ENCODE assay signal across 14 mouse cellular contexts in the genomic region with DNA sequence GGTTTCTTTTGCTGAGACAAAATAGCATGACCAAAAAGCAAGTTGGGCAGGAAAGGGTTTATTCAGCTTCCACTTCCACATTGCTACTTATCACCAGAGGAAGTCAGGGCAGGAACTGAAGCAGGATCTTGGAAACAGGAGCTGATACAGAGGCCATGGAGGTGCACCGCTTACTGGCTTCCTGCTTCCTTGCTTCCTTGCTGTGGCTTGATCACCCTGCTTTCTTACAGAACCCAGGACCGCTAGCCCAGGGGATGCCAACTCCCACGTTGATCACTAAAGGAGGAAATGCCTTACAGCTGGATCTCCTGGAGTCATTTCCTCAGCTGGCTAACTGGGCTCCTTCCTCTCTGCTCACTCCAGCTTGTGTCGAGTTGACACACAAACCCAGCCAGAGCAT.
DNase-seq lines count a peak whose midpoint lies in the region; ATAC-seq and TF ChIP-seq lines count a peak whose summit lies in the region.
"Had no signal": no experiment of that assay in that cellular context is flagged by ENCODE, and none has a peak within 500 bp of the region (broad histone marks: within the 10 kb centered on the region; RNA-seq: fewer than 3 reads in every experiment).

No protein-coding gene starts in this region.

- no peak overlapping the region for H3K4me3 ChIP-seq in heart, embryonic 15.5 days
- H3K4me3 ChIP-seq in liver, embryonic 11.5 days (ENCODE audit: low read depth, low read length): no peak overlapping the region
- H3K4me3 ChIP-seq in liver, embryonic 12.5 days: no peak overlapping the region
- no peak overlapping the region for H3K4me3 ChIP-seq in embryonic facial prominence, embryonic 15.5 days (replicated peaks)
- H3K4me3 ChIP-seq in stomach, postnatal 0 days (ENCODE audit: low read depth, low read length): no peak overlapping the region
- H3K4me3 ChIP-seq: heart, embryonic 10.5 days; limb, embryonic 13.5 days; myocyte had no signal

- ATAC-seq in heart, embryonic 15.5 days (replicated peaks; ENCODE audit: insufficient number of reproducible peaks, insufficient read depth, low FRiP score, low read depth): peak; percentile 28; the same call in 1 of the 2 replicates
- 0 out of 2 replicates have a peak, but pooled peaks have one; percentile 29 for ATAC-seq in liver, embryonic 11.5 days (replicated peaks; ENCODE audit: low FRiP score)
- ATAC-seq in liver, embryonic 12.5 days: no peak
- ATAC-seq in embryonic facial prominence, embryonic 15.5 days (ENCODE audit: insufficient number of reproducible peaks, low FRiP score, low TSS enrichment, low read depth): no peak
- no peak for ATAC-seq in stomach, postnatal 0 days (ENCODE audit: low FRiP score, low TSS enrichment)

- H3K27me3 ChIP-seq in heart, embryonic 15.5 days: no peaks in the 10 kb centered on the region
- no peaks in the 10 kb centered on the region for H3K27me3 ChIP-seq in liver, embryonic 11.5 days (replicated peaks; ENCODE audit: control insufficient read depth, insufficient read depth, low read length)
- no peaks in the 10 kb centered on the region for H3K27me3 ChIP-seq in liver, embryonic 12.5 days (replicated peaks)
- no peaks in the 10 kb centered on the region for H3K27me3 ChIP-seq in embryonic facial prominence, embryonic 15.5 days
- no peaks in the 10 kb centered on the region for H3K27me3 ChIP-seq in stomach, postnatal 0 days (ENCODE audit: control insufficient read depth, insufficient read depth, low read length)
- H3K27me3 ChIP-seq: limb, embryonic 13.5 days had no signal

- no peak for TF ChIP-seq CTCF in stomach, postnatal 0 days (IDR thresholded peaks at IDR 0.05; ENCODE audit: low read depth)

- no peak for TF ChIP-seq EP300 in stomach, postnatal 0 days (optimal IDR thresholded peaks at IDR 0.05)

- no peaks in the 10 kb centered on the region for H3K9me3 ChIP-seq in heart, embryonic 15.5 days (replicated peaks)
- H3K9me3 ChIP-seq in liver, embryonic 11.5 days (ENCODE audit: control insufficient read depth, low read length): no peaks in the 10 kb centered on the region
- no peaks in the 10 kb centered on the region for H3K9me3 ChIP-seq in liver, embryonic 12.5 days (replicated peaks)
- H3K9me3 ChIP-seq in embryonic facial prominence, embryonic 15.5 days (replicated peaks): no peaks in the 10 kb centered on the region
- H3K9me3 ChIP-seq in stomach, postnatal 0 days (ENCODE audit: control insufficient read depth, low read length): no peaks in the 10 kb centered on the region
- H3K9me3 ChIP-seq: limb, embryonic 13.5 days had no signal

- WGBS in heart, embryonic 15.5 days: 61% methylated on average over 4 of the region's 4 CpGs
- WGBS in liver, embryonic 11.5 days: 58% methylated on average over 4 of the region's 4 CpGs
- WGBS in liver, embryonic 12.5 days (ENCODE audit: insufficient replicate concordance): 43% methylated on average over 4 of the region's 4 CpGs
- 49% methylated on average over 4 of the region's 4 CpGs for WGBS in embryonic facial prominence, embryonic 15.5 days
- WGBS in stomach, postnatal 0 days: 74% methylated on average over 4 of the region's 4 CpGs

- H3K9ac ChIP-seq in heart, embryonic 15.5 days: no peak overlapping the region
- H3K9ac ChIP-seq in liver, embryonic 11.5 days (ENCODE audit: low read depth, low read length): no peak overlapping the region
- no peak overlapping the region for H3K9ac ChIP-seq in liver, embryonic 12.5 days
- H3K9ac ChIP-seq in embryonic facial prominence, embryonic 15.5 days: no peak overlapping the region
- H3K9ac ChIP-seq in stomach, postnatal 0 days (ENCODE audit: low read length): no peak overlapping the region
- H3K9ac ChIP-seq: limb, embryonic 13.5 days had no signal

- no peaks in the 10 kb centered on the region for H3K36me3 ChIP-seq in heart, embryonic 15.5 days
- H3K36me3 ChIP-seq in liver, embryonic 11.5 days (ENCODE audit: control insufficient read depth, insufficient read depth, low read length): no peaks in the 10 kb centered on the region
- no peaks in the 10 kb centered on the region for H3K36me3 ChIP-seq in liver, embryonic 12.5 days
- H3K36me3 ChIP-seq in embryonic facial prominence, embryonic 15.5 days: peaks cover 8% of the 10 kb centered on the region; the same call in 1 of the 2 replicates
- H3K36me3 ChIP-seq in stomach, postnatal 0 days (ENCODE audit: control insufficient read depth, insufficient read depth, low read length): no peaks in the 10 kb centered on the region

- 0 out of 2 replicates have a peak, but pooled peaks cover 3% of the 10 kb centered on the region for H3K4me1 ChIP-seq in heart, embryonic 15.5 days (replicated peaks)
- H3K4me1 ChIP-seq in liver, embryonic 11.5 days (replicated peaks; ENCODE audit: control insufficient read depth, insufficient read depth, low read length): no peaks in the 10 kb centered on the region
- peaks cover 10% of the 10 kb centered on the region; the same call in 1 of the 2 replicates for H3K4me1 ChIP-seq in liver, embryonic 12.5 days
- peaks cover 22% of the 10 kb centered on the region for H3K4me1 ChIP-seq in embryonic facial prominence, embryonic 15.5 days
- no peaks in the 10 kb centered on the region for H3K4me1 ChIP-seq in stomach, postnatal 0 days (replicated peaks; ENCODE audit: control insufficient read depth, insufficient read depth)

- peak overlapping the region; percentile 33; the same call in 1 of the 2 replicates for H3K27ac ChIP-seq in heart, embryonic 15.5 days
- H3K27ac ChIP-seq in liver, embryonic 11.5 days (ENCODE audit: low read depth, low read length): no peak overlapping the region
- no peak overlapping the region for H3K27ac ChIP-seq in liver, embryonic 12.5 days
- H3K27ac ChIP-seq in embryonic facial prominence, embryonic 15.5 days (replicated peaks): 0 out of 2 replicates have a peak overlapping the region, but pooled peaks have one; percentile 55
- H3K27ac ChIP-seq in stomach, postnatal 0 days (replicated peaks): peak overlapping the region; percentile 53; the same call in 1 of the 2 replicates
- H3K27ac ChIP-seq: limb, embryonic 13.5 days had no signal

- no peak overlapping the region for H3K4me2 ChIP-seq in heart, embryonic 15.5 days
- H3K4me2 ChIP-seq in liver, embryonic 11.5 days: no peak overlapping the region
- H3K4me2 ChIP-seq in liver, embryonic 12.5 days: no peak overlapping the region
- no peak overlapping the region for H3K4me2 ChIP-seq in embryonic facial prominence, embryonic 15.5 days (replicated peaks)
- no peak overlapping the region for H3K4me2 ChIP-seq in stomach, postnatal 0 days (replicated peaks; ENCODE audit: low read depth)
- H3K4me2 ChIP-seq: limb, embryonic 13.5 days had no signal

- no peak for DNase-seq in heart, adult 9 months (ENCODE audit: low spot score in 2 of 2)
- no peak for DNase-seq in liver, embryonic 11.5 days (ENCODE audit: low spot score)
- DNase-seq in stomach, postnatal 0 days (ENCODE audit: low spot score): no peak
- DNase-seq in frontal cortex, postnatal 10 days (ENCODE audit: low spot score in 2 of 2): no peak
- no peak for DNase-seq in adrenal gland, adult 2 months
- DNase-seq: adrenal gland, postnatal 25 days; embryo, embryonic 11 days; kidney, adult 2 months had no signal

Comparison
In these comparisons a context has a peak if more than half of its experiments do, and no peak if none do; other contexts are left out.
1. ATAC-seq: peak in heart, embryonic 15.5 days (single experiment) and liver, embryonic 11.5 days (single experiment); none in liver, embryonic 12.5 days (single experiment), embryonic facial prominence, embryonic 15.5 days (single experiment) and stomach, postnatal 0 days (single experiment).
2. H3K27ac ChIP-seq: peak in heart, embryonic 15.5 days (single experiment), embryonic facial prominence, embryonic 15.5 days (single experiment) and stomach, postnatal 0 days (single experiment); none in liver, embryonic 11.5 days (single experiment) and liver, embryonic 12.5 days (single experiment).